Mouse (Mus musculus): Measurements from ENCODE around the gene Gm11492.

Gm11492 gene

GRCm38 (mm10) chr11:87578963-87579601 is 12.6 kb downstream of the Gm11492 start:
- DNase-seq (ENCODE audit: low spot score in 2 of 2) = no peak

- DNase-seq (ENCODE audit: low spot score in 2 of 2) = no peak
Observed at GRCm38 (mm10) chr11:87579713-87580112, 13.3 kb downstream of the Gm11492 start.

GRCm38 (mm10) chr11:87580543-87581085 is 14.2 kb downstream of the Gm11492 start:
- DNase-seq (ENCODE audit: low spot score in 2 of 2) = no peak

- DNase-seq (ENCODE audit: low spot score in 2 of 2) = no peak
Observed at GRCm38 (mm10) chr11:87581161-87581865, 14.9 kb downstream of the Gm11492 start.

- no peak for DNase-seq (ENCODE audit: low spot score in 2 of 2)
Observed at GRCm38 (mm10) chr11:87581933-87582710, 15.7 kb downstream of the Gm11492 start.

- DNase-seq (ENCODE audit: low spot score in 2 of 2) = no peak
Observed at GRCm38 (mm10) chr11:87583291-87584034, 17.0 kb downstream of the Gm11492 start.

GRCm38 (mm10) chr11:87584711-87585505 is 18.5 kb downstream of the Gm11492 start:
- no peak for DNase-seq (ENCODE audit: low spot score in 2 of 2)

- no peak for DNase-seq (ENCODE audit: low spot score in 2 of 2)
Observed at GRCm38 (mm10) chr11:87587211-87587874, 20.9 kb downstream of the Gm11492 start.

GRCm38 (mm10) chr11:87589605-87590004 is 23.2 kb downstream of the Gm11492 start:
- no peak for DNase-seq (ENCODE audit: low spot score in 2 of 2)

GRCm38 (mm10) chr11:87590841-87591525 is 24.5 kb downstream of the Gm11492 start:
- DNase-seq (ENCODE audit: low spot score in 2 of 2) = peak; percentile 59 to 67

- peak; percentile 95 to 98 for DNase-seq (ENCODE audit: low spot score in 2 of 2)
Observed at GRCm38 (mm10) chr11:87591526-87592353, 25.3 kb downstream of the Gm11492 start, which contains the start of gene Mtmr4. TSS of gene Mtmr4 (plus strand) at chr11:87592162.

- no peak for DNase-seq (ENCODE audit: low spot score in 2 of 2)
Observed at GRCm38 (mm10) chr11:87592354-87592695, 25.9 kb downstream of the Gm11492 start.

GRCm38 (mm10) chr11:87592713-87593598 is 26.5 kb downstream of the Gm11492 start:
- no peak for DNase-seq (ENCODE audit: low spot score in 2 of 2)

- DNase-seq (ENCODE audit: low spot score in 2 of 2) = peak; percentile 58 to 79
Observed at GRCm38 (mm10) chr11:87595327-87595841, 28.9 kb downstream of the Gm11492 start.

GRCm38 (mm10) chr11:87595976-87596375 is 29.5 kb downstream of the Gm11492 start:
- DNase-seq (ENCODE audit: low spot score in 2 of 2) = no peak

- no peak for DNase-seq (ENCODE audit: low spot score in 2 of 2)
Observed at GRCm38 (mm10) chr11:87596492-87596891, 30.0 kb downstream of the Gm11492 start.

GRCm38 (mm10) chr11:87597061-87597460 is 30.6 kb downstream of the Gm11492 start:
- no peak for DNase-seq (ENCODE audit: low spot score in 2 of 2)

All from spleen, postnatal 10 days (tissue).